Mouse (Mus musculus) cerebellum, adult 8-10 months (tissue): ENCODE results near the gene D130040H23Rik.

Experiments
- DNase-seq: peaks from one replicate; pipeline ENCODE4 v3.0.0; 2022

D130040H23Rik gene

GRCm38 (mm10) chr8:69270386-69271202, at the start of gene D130040H23Rik:
Gene D130040H23Rik (plus strand): TSS chr8:69271080.
- peak; percentile 79 for DNase-seq

DNA sequence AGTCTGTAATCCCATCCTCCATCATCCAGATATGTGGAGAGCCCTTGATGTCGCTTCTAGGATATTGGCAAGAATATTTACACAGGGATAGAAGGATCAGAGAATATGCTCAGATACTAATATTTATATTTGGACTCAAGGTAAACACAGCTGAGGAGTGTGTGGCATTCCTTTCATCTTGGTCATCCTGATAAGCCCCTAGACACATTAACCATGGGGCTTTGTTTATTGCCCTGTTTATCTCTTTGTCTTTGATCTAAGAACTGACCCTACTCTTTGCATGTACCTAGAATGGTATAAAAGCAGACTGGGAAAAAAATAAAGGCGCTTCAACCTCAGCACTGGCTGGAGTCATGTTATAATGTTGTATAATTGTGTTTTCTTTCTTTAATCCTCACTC, 28.3 kb upstream of the D130040H23Rik start:
- no peak for DNase-seq

- DNase-seq: no peak
Observed at GRCm38 (mm10) chr8:69268525-69268924, 2.4 kb upstream of the D130040H23Rik start.

GRCm38 (mm10) chr8:69271203-69271554, 299 bp downstream of the D130040H23Rik start:
- DNase-seq: no peak

GRCm38 (mm10) chr8:69272435-69272834, 1.6 kb downstream of the D130040H23Rik start:
- no peak for DNase-seq

- no peak for DNase-seq
Observed at GRCm38 (mm10) chr8:69324771-69325170, 53.9 kb downstream of the D130040H23Rik start.

DNA sequence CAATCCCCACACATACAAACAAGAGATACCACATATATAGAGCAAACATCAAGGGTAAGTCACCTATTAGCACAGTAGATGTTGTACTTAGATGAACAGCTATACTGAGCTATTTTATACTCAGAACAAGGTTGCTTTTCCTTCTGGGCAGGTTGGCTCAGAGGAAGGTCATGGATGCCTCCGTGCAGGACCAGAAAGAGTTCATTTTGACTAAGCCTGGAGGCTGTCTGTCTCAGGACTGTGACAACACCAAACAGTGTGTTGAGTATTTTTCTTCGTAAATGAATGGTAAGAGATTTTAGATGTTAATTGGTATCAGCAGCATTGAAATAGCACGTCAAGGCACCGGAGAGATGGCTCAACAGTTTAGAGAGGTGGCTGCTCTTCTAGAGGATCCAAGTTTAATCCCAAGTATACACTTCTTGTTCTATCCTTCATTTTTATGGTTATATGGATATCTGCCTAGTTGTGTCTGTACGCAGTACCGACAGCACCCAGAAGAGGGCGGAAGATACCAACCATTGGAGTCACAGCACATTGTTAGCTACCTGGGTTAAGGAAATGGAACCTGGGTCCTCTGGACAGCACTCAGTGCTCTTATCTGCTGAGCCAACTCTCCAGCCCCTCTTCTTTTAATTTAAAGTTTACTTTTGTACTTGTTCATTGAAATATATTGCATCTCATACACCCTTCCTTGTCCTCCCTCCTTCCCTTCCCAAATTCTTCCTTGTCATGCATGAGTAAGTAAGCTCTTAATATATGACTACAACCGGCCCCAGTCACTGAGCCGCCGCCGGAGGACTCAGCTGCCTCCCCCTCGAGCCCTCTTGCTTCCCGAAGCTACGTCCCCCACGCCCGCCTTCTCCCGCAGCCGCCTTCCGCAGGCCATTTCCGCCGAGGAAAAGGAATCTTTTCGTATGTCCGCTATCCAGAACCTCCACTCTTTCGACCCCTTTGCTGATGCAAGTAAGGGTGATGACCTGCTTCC, 57.7 kb downstream of the D130040H23Rik start:
- DNase-seq: peak; percentile 93

DNA sequence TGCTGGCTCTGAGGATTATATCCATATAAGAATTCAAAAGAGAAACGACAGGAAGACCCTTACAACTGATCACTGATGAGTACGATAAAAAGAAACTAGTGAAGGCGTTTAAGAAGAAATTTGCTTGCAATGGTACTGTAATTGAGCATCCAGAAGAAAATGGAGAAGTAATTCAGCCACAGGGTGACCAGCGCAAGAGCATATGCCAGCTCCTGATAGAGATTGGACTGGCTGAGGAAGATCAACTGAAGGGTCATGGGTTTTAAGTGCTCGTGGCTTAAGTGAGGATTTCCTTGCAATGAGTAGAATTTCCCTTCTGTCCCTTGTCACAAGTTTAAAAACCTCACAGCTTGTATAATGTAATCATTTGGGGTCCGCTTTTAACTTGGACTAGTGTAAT, 58.4 kb downstream of the D130040H23Rik start:
- peak; percentile 4 for DNase-seq
